Comparison of ENCODE assay signal across 12 mouse cellular contexts in the genomic region with DNA sequence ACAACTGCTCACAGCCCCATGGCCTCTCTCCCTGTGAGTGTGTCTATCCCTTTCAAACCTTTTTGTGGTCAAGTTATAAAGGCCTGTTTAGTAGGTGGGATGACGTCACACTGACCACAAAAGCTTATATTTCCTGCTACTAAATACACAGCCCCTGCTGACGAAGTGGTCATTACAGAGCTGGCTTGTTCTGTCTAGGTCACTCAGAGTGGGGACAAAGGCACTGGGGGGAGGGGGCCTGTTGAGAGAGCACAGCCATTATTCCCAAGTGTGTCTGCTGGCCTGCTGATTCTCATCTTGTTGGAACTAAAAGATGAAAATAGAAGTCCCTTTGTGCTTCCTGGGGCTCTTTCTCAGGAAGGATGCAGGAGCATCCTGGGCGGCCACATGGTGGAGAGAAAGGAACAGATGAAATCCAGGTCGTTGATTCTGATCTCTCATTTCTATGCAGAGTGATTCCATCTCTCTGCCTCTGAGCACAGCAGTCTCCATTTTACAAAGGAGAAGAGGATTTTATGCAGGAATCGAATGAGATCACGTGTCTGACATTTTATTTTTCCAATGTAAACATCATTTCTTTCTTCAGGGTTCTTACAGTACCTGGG.
DNase-seq lines count a peak whose midpoint lies in the region; ATAC-seq and TF ChIP-seq lines count a peak whose summit lies in the region.
"Had no signal": no experiment of that assay in that cellular context is flagged by ENCODE, and none has a peak within 500 bp of the region (broad histone marks: within the 10 kb centered on the region; RNA-seq: fewer than 3 reads in every experiment).

No protein-coding gene starts in this region.

- H3K4me1 ChIP-seq in embryonic facial prominence, embryonic 14.5 days (ENCODE audit: control insufficient read depth, insufficient read depth, low read length): peaks cover 5% of the 10 kb centered on the region; the same call in 1 of the 2 replicates
- H3K4me1 ChIP-seq in hindbrain, embryonic 16.5 days (ENCODE audit: control insufficient read depth, insufficient read depth, low read depth, low read length): no peaks in the 10 kb centered on the region; the same call in 1 of the 2 replicates
- no peaks in the 10 kb centered on the region for H3K4me1 ChIP-seq in intestine, embryonic 16.5 days (ENCODE audit: control insufficient read depth, insufficient read depth, low read length)
- no peaks in the 10 kb centered on the region; the same call in 1 of the 2 replicates for H3K4me1 ChIP-seq in cerebellum, adult 2 months (ENCODE audit: control insufficient read depth, insufficient read depth, low read length)

- ATAC-seq in embryonic facial prominence, embryonic 14.5 days (ENCODE audit: low read depth): 0 out of 2 replicates have a peak, but pooled peaks have one; percentile 47
- peak; percentile 48 for ATAC-seq in hindbrain, embryonic 16.5 days
- ATAC-seq in intestine, embryonic 16.5 days: no peak

- 49% methylated on average over 6 of the region's 6 CpGs for WGBS in embryonic facial prominence, embryonic 14.5 days
- whole genome bisulfite sequencing in hindbrain, embryonic 16.5 days: 23% methylated on average over 6 of the region's 6 CpGs
- WGBS in intestine, embryonic 16.5 days: 60% methylated on average over 6 of the region's 6 CpGs
- WGBS in cerebellum, adult 2 months: 56% methylated on average over 6 of the region's 6 CpGs

- no peaks in the 10 kb centered on the region for H3K27me3 ChIP-seq in embryonic facial prominence, embryonic 14.5 days (replicated peaks; ENCODE audit: control insufficient read depth, insufficient read depth, low read length)
- H3K27me3 ChIP-seq in hindbrain, embryonic 16.5 days (replicated peaks; ENCODE audit: control insufficient read depth, insufficient read depth, low read length): no peaks in the 10 kb centered on the region
- no peaks in the 10 kb centered on the region for H3K27me3 ChIP-seq in intestine, embryonic 16.5 days (replicated peaks; ENCODE audit: control insufficient read depth, insufficient read depth, low read length)
- no peaks in the 10 kb centered on the region for H3K27me3 ChIP-seq in cerebellum, adult 2 months (ENCODE audit: control insufficient read depth, insufficient read depth, low read length)

- H3K27ac ChIP-seq in embryonic facial prominence, embryonic 14.5 days (replicated peaks; ENCODE audit: low read depth, low read length): no peak overlapping the region
- H3K27ac ChIP-seq in hindbrain, embryonic 16.5 days (ENCODE audit: low read depth, low read length): no peak overlapping the region
- H3K27ac ChIP-seq in intestine, embryonic 16.5 days (ENCODE audit: low read length): no peak overlapping the region
- H3K27ac ChIP-seq in cerebellum, adult 2 months (ENCODE audit: insufficient read depth, low read length): no peak overlapping the region
- H3K27ac ChIP-seq: liver, embryonic 14.5 days had no signal

- no peaks in the 10 kb centered on the region for H3K36me3 ChIP-seq in embryonic facial prominence, embryonic 14.5 days (ENCODE audit: control insufficient read depth, insufficient read depth, low read length)
- no peaks in the 10 kb centered on the region for H3K36me3 ChIP-seq in hindbrain, embryonic 16.5 days (ENCODE audit: control insufficient read depth, insufficient read depth, low read length)
- no peaks in the 10 kb centered on the region for H3K36me3 ChIP-seq in intestine, embryonic 16.5 days (ENCODE audit: control insufficient read depth, insufficient read depth, low read length)

- no peak overlapping the region for H3K4me2 ChIP-seq in embryonic facial prominence, embryonic 14.5 days (ENCODE audit: low read depth, low read length)
- H3K4me2 ChIP-seq in hindbrain, embryonic 16.5 days (ENCODE audit: low read length): no peak overlapping the region
- H3K4me2 ChIP-seq in intestine, embryonic 16.5 days (ENCODE audit: low read depth, low read length): no peak overlapping the region
- H3K4me2 ChIP-seq: heart, embryonic 11.5 days had no signal

- H3K9ac ChIP-seq in embryonic facial prominence, embryonic 14.5 days (ENCODE audit: low read depth, low read length): no peak overlapping the region
- H3K9ac ChIP-seq in hindbrain, embryonic 16.5 days (ENCODE audit: low read depth, low read length): no peak overlapping the region
- H3K9ac ChIP-seq in intestine, embryonic 16.5 days (ENCODE audit: low read depth, low read length): no peak overlapping the region
- H3K9ac ChIP-seq: liver, embryonic 14.5 days had no signal

- no peak for TF ChIP-seq CTCF in cerebellum, adult 2 months (IDR thresholded peaks at IDR 0.05; ENCODE audit: borderline replicate concordance, insufficient read depth, low read depth, low read length)

- H3K9me3 ChIP-seq in embryonic facial prominence, embryonic 14.5 days (ENCODE audit: control insufficient read depth, low read length): no peaks in the 10 kb centered on the region
- no peaks in the 10 kb centered on the region for H3K9me3 ChIP-seq in hindbrain, embryonic 16.5 days (ENCODE audit: control insufficient read depth, low read length)
- no peaks in the 10 kb centered on the region for H3K9me3 ChIP-seq in intestine, embryonic 16.5 days (ENCODE audit: control insufficient read depth, low read length)

- peak; percentile 7 for DNase-seq in right cerebral cortex, postnatal 14 days
- DNase-seq in right cerebral cortex, adult 2 months (ENCODE audit: low spot score in 2 of 2): no peak
- DNase-seq in embryonic facial prominence, embryonic 14.5 days (ENCODE audit: low spot score): peak; percentile 60
- DNase-seq in retina, embryonic 14.5 days (ENCODE audit: low spot score): peak; percentile 58
- DNase-seq in kidney, adult 8-10 months: no peak
- DNase-seq in cerebellum, adult 2 months: no peak
- DNase-seq: cerebellum, adult 11-12 months; thymus, postnatal 4 days had no signal

- TF ChIP-seq POLR2A in cerebellum, adult 2 months (IDR thresholded peaks at IDR 0.05; ENCODE audit: borderline replicate concordance, insufficient read depth, low read length): no peak

- no peak overlapping the region for H3K4me3 ChIP-seq in embryonic facial prominence, embryonic 14.5 days (ENCODE audit: low read depth, low read length)
- no peak overlapping the region for H3K4me3 ChIP-seq in hindbrain, embryonic 16.5 days (ENCODE audit: low read length)
- no peak overlapping the region for H3K4me3 ChIP-seq in intestine, embryonic 16.5 days (ENCODE audit: low read length)
- H3K4me3 ChIP-seq in cerebellum, adult 2 months (replicated peaks; ENCODE audit: insufficient read depth, low read depth, low read length): no peak overlapping the region

Comparison
In these comparisons a context has a peak if more than half of its experiments do, and no peak if none do; other contexts are left out.
1. DNase-seq: peak in right cerebral cortex, postnatal 14 days (single experiment), embryonic facial prominence, embryonic 14.5 days (single experiment) and retina, embryonic 14.5 days (single experiment); none in right cerebral cortex, adult 2 months (0 of 2), kidney, adult 8-10 months (0 of 2) and cerebellum, adult 2 months (0 of 2).